Comparison of ENCODE assay signal across 21 mouse cellular contexts in the genomic region with DNA sequence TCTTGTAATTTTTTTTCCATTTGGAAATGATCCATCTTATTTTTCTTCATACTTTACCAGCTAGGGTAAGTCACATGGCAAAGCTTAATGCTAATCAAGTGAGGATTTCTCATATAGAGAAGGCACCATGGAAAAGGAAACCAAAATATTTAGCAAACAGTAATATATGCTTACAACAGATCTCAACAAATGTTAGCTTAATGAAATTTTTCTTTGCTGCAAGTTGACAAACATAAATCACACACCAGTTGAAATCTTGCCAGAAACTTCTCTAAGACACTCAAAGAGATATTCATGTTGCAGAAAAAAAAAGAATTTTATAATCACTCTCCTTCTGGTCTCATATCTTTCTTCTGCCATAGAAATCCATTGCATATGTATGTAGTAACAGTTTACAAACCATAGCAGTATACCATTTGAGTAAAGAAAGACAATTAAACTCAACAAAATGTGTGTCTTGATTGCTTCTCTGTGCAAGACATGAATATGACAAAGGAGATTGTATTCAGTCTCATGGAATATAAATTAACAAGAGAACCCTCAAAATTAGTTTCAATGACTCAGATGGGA.
"Had no signal": no experiment of that assay in that cellular context is flagged by ENCODE, and none has a peak within 500 bp of the region (broad histone marks: within the 10 kb centered on the region; RNA-seq: fewer than 3 reads in every experiment).

No protein-coding gene starts in this region.

- H3K36me3 ChIP-seq: limb, embryonic 12.5 days; liver, embryonic 13.5 days; lung, embryonic 15.5 days; midbrain, embryonic 10.5 days; midbrain, embryonic 13.5 days; neural tube, embryonic 13.5 days; stomach, embryonic 15.5 days had no signal

- H3K9me3 ChIP-seq: limb, embryonic 12.5 days; liver, embryonic 13.5 days; lung, embryonic 15.5 days; megakaryocyte, embryonic 14.5 days; midbrain, embryonic 10.5 days; neural tube, embryonic 13.5 days; stomach, embryonic 15.5 days had no signal

- H3K4me1 ChIP-seq: limb, embryonic 12.5 days; liver, embryonic 13.5 days; lung, embryonic 15.5 days; megakaryocyte, embryonic 14.5 days; stomach, embryonic 15.5 days had no signal

- ATAC-seq: midbrain, embryonic 13.5 days; midbrain, embryonic 16.5 days had no signal

- H3K27ac ChIP-seq: kidney, postnatal 0 days; layer of hippocampus, adult 2 months; limb, embryonic 12.5 days; liver, embryonic 13.5 days; lung, embryonic 15.5 days; midbrain, embryonic 10.5 days; midbrain, embryonic 13.5 days; neural tube, embryonic 13.5 days; stomach, embryonic 15.5 days had no signal

- H3K4me3 ChIP-seq: layer of hippocampus, adult 2 months; limb, embryonic 12.5 days; liver, embryonic 13.5 days; lung, embryonic 15.5 days; megakaryocyte, embryonic 14.5 days; midbrain, embryonic 10.5 days; midbrain, embryonic 13.5 days; myocyte; neural tube, embryonic 13.5 days; stomach, embryonic 15.5 days had no signal

- H3K27me3 ChIP-seq: limb, embryonic 12.5 days; liver, embryonic 13.5 days; lung, embryonic 15.5 days; megakaryocyte, embryonic 14.5 days; neural tube, embryonic 13.5 days; stomach, embryonic 15.5 days had no signal

- DNase-seq: kidney, postnatal 25 days; layer of hippocampus, adult 9-11 months; liver; liver, embryonic 13.5 days; lung, postnatal 10 days; lung, postnatal 36 days; retina, postnatal 1 day; right cerebral cortex, postnatal 25 days; spleen, adult 18-20 months; thymus, postnatal 25 days had no signal

- H3K4me2 ChIP-seq: limb, embryonic 12.5 days; liver, embryonic 13.5 days; lung, embryonic 15.5 days; midbrain, embryonic 13.5 days; neural tube, embryonic 13.5 days; stomach, embryonic 15.5 days had no signal

- H3K9ac ChIP-seq: limb, embryonic 12.5 days; liver, embryonic 13.5 days; lung, embryonic 15.5 days; midbrain, embryonic 13.5 days; neural tube, embryonic 13.5 days; stomach, embryonic 15.5 days had no signal
